Mouse (Mus musculus) left cerebral cortex, postnatal 10 days (tissue): Measurements from ENCODE around the gene Nek6. TPM values are rescaled to one million over a fixed set of nuclear protein-coding genes. Genes with fewer than 3 reads are reported as not detected.

Experiments
- DNase-seq, 2 experiments: peaks; one replicate each; pipeline ENCODE4 v3.0.0; 2021 to 2022; ENCODE audit warnings: low spot score in 2 of 2, mixed read lengths in 1 of 2; ENCODE audit errors: extremely low spot score in 1 of 2
- intact Hi-C: fragments of 180-260 bp; cut with DNase I; formaldehyde crosslinking; loops from one replicate; pipeline ENCODE4 v1.15.1; 2025
- total RNA-seq, 2 experiments: library from RNA; stranded (reverse); gene quantifications; 2 replicates each; pipeline ENCODE4 v1.2.3; 2021

The Nek6 gene
- total RNA-seq, 2 experiments from 2014 or later, result 34.2 to 37.0 TPM

GRCm38 (mm10) chr2:38533767-38534166 lies 22.3 kb downstream of the Nek6 start:
- DNase-seq, result no peak
- intact Hi-C loops, result no loop called here

GRCm38 (mm10) chr2:38534241-38534940 lies 22.9 kb downstream of the Nek6 start:
- intact Hi-C loops, result no loop called here
- no peak for DNase-seq

GRCm38 (mm10) chr2:38535051-38535450 lies 23.6 kb downstream of the Nek6 start:
- intact Hi-C loops, result no loop called here
- no peak for DNase-seq

GRCm38 (mm10) chr2:38535521-38536220 lies 24.2 kb downstream of the Nek6 start:
- DNase-seq, result peak in 1 of 2 experiments; percentile 41
- intact Hi-C loops, result no loop called here

- intact Hi-C loops, result no loop called here
- DNase-seq, result peak in 1 of 2 experiments; percentile 62
These were observed 24.9 kb downstream of the Nek6 start for GRCm38 (mm10) chr2:38536331-38536731.

GRCm38 (mm10) chr2:38539677-38540076 lies 28.2 kb downstream of the Nek6 start:
- intact Hi-C loops, result no loop called here
- DNase-seq, result peak in 1 of 2 experiments; percentile 37

- no peak for DNase-seq
- intact Hi-C loops, result no loop called here
These were observed 29.2 kb downstream of the Nek6 start for GRCm38 (mm10) chr2:38540666-38541065.

- intact Hi-C loops, result no loop called here
These were observed 29.7 kb downstream of the Nek6 start for GRCm38 (mm10) chr2:38541101-38541500.

GRCm38 (mm10) chr2:38541570-38541969 lies 30.1 kb downstream of the Nek6 start:
- no peak for DNase-seq
- intact Hi-C loops, result no loop called here

More at GRCm38 (mm10) chr2:38541101-38541500, 29.7 kb downstream of the Nek6 start:
- DNase-seq, result no peak

- intact Hi-C loops, result no loop called here
These were observed 30.9 kb downstream of the Nek6 start for GRCm38 (mm10) chr2:38542366-38542765.

GRCm38 (mm10) chr2:38543158-38543557 lies 31.7 kb downstream of the Nek6 start:
- intact Hi-C loops, result no loop called here
- no peak for DNase-seq

More at GRCm38 (mm10) chr2:38542366-38542765, 30.9 kb downstream of the Nek6 start:
- no peak for DNase-seq

- no peak for DNase-seq
- intact Hi-C loops, result no loop called here
These were observed 32.9 kb downstream of the Nek6 start for GRCm38 (mm10) chr2:38544341-38544740.

- intact Hi-C loops, result no loop called here
- no peak for DNase-seq
These were observed 33.5 kb downstream of the Nek6 start for GRCm38 (mm10) chr2:38544982-38545381.

GRCm38 (mm10) chr2:38545706-38546105 lies 34.3 kb downstream of the Nek6 start:
- DNase-seq, result no peak
- intact Hi-C loops, result no loop called here

- peak in 1 of 2 experiments; percentile 82 for DNase-seq
- intact Hi-C loops, result no loop called here
These were observed 34.8 kb downstream of the Nek6 start for GRCm38 (mm10) chr2:38546222-38546621.

GRCm38 (mm10) chr2:38546748-38547147 lies 35.3 kb downstream of the Nek6 start:
- intact Hi-C loops, result no loop called here
- no peak for DNase-seq

GRCm38 (mm10) chr2:38547793-38548517 lies 36.5 kb downstream of the Nek6 start:
- DNase-seq, result no peak
- intact Hi-C loops, result no loop called here

- no peak for DNase-seq
These were observed 40.6 kb downstream of the Nek6 start for GRCm38 (mm10) chr2:38552004-38552443.

GRCm38 (mm10) chr2:38554226-38554995 lies 43.0 kb downstream of the Nek6 start:
- intact Hi-C loops, result no loop called here
- no peak for DNase-seq

More at GRCm38 (mm10) chr2:38552004-38552443, 40.6 kb downstream of the Nek6 start:
- intact Hi-C loops, result no loop called here
